Mouse (Mus musculus) thymus, adult 2 months (tissue): ENCODE results near the gene Chia1. TPM values are rescaled to one million over a fixed set of nuclear protein-coding genes. Genes with fewer than 3 reads are reported as not detected.
"Not testable (repeated sequence)": the region's sequence is repeated elsewhere in the genome, so short reads cannot be mapped to it uniquely, and the experiment has no call there.

Source experiments
- DNase-seq: peaks from one replicate; pipeline ENCODE4 v3.0.0; 2021
- H3K27ac ChIP-seq: fragments of 200-500 bp; 2 replicates; pipeline ENCODE4 v1.5.1; 2012; ENCODE audit warnings: low read length, control low read depth; ENCODE audit not compliant: control insufficient read depth, insufficient read depth
- H3K27me3 ChIP-seq: fragments of 200-500 bp; 2 replicates; pipeline ENCODE4 v1.6.1; 2012; ENCODE audit warnings: mild to moderate bottlenecking, low read length, moderate library complexity, mixed read lengths; ENCODE audit not compliant: control insufficient read depth, insufficient read depth
- H3K36me3 ChIP-seq: fragments of 200-500 bp; 2 replicates; pipeline ENCODE4 v1.6.1; 2012; ENCODE audit warnings: mild to moderate bottlenecking, low read length, moderate library complexity; ENCODE audit not compliant: control insufficient read depth, insufficient read depth
- H3K4me1 ChIP-seq: fragments of 200-500 bp; replicated peaks from 2 replicates; pipeline ENCODE4 v1.6.1; 2012; ENCODE audit warnings: low read length; ENCODE audit not compliant: control insufficient read depth, insufficient read depth
- H3K4me3 ChIP-seq: fragments of 200-500 bp; 2 replicates; pipeline ENCODE4 v1.5.1; 2012; ENCODE audit warnings: mild to moderate bottlenecking, low read length, control low read depth, moderate library complexity; ENCODE audit not compliant: control insufficient read depth, insufficient read depth
- CTCF ChIP-seq: fragments of 200-500 bp; IDR thresholded peaks from 2 replicates; pipeline ENCODE4 v1.5.1; 2012; ENCODE audit warnings: mild to moderate bottlenecking, control low read depth, low read length, moderate library complexity, borderline replicate concordance; ENCODE audit not compliant: control insufficient read depth, poor library complexity, insufficient read depth; ENCODE audit errors: extremely low read depth
- POLR2A ChIP-seq: fragments of 200-500 bp; IDR thresholded peaks from 2 replicates; pipeline ENCODE4 v1.6.1; 2012; ENCODE audit warnings: mild to moderate bottlenecking, low read length, control low read depth, moderate library complexity; ENCODE audit not compliant: control insufficient read depth, poor library complexity, insufficient read depth; ENCODE audit errors: extremely low read depth
- WGBS: fragments of 180-500 bp; shearing (Covaris S2); methylation state at CpG from one replicate; pipeline ENCODE4 v1.1.7; 2018; 5-methylcytosine and 5-hydroxymethylcytosine counted together
- polyA plus RNA-seq: library from polyadenylated mRNA; depleted of rRNA; stranded (reverse); fragments of >200 nt; gene quantifications from 2 replicates; pipeline ENCODE4 v1.2.3, GENCODE M21; 2012

The Chia1 gene
- polyA plus RNA-seq, 1 experiment: 0.20 TPM

- WGBS: 96% methylated on average over 10 of the region's 10 CpGs
- no peak for DNase-seq
Observed at GRCm38 (mm10) chr3:106144081-106144480, 31.1 kb downstream of the Chia1 start.

GRCm38 (mm10) chr3:106154413-106154812 lies 41.4 kb downstream of the Chia1 start:
- no peak for DNase-seq

More at GRCm38 (mm10) chr3:106144081-106144480, 31.1 kb downstream of the Chia1 start:
- TF ChIP-seq CTCF (no peak), POLR2A (no peak)
- H3K4me1 ChIP-seq: no peaks in the 10 kb centered on the region
- no peak overlapping the region for H3K27ac ChIP-seq
- no peaks in the 10 kb centered on the region for H3K27me3 ChIP-seq
- H3K4me3 ChIP-seq: no peak overlapping the region
- no peaks in the 10 kb centered on the region for H3K36me3 ChIP-seq

GRCm38 (mm10) chr3:106167464-106167863 lies 54.4 kb downstream of the Chia1 start, which contains the start of gene Chil3:
TSS of gene Chil3 (minus strand) at chr3:106167564.
- Histone ChIP-seq H3K27me3 (no peaks in the 10 kb centered on the region), H3K4me3 (no peak within 1 kb of the TSS)
- TF ChIP-seq CTCF (no peak), POLR2A (no peak)

More at GRCm38 (mm10) chr3:106154413-106154812, 41.4 kb downstream of the Chia1 start:
- TF ChIP-seq CTCF (no peak), POLR2A (no peak)
- 89% methylated on average over 2 of the region's 2 CpGs for WGBS
- no peak overlapping the region for H3K27ac ChIP-seq
- H3K36me3 ChIP-seq: no peaks in the 10 kb centered on the region
- H3K27me3 ChIP-seq: no peaks in the 10 kb centered on the region
- H3K4me3 ChIP-seq: no peak overlapping the region
- no peaks in the 10 kb centered on the region for H3K4me1 ChIP-seq

GRCm38 (mm10) chr3:106170522-106171053 lies 57.6 kb downstream of the Chia1 start:
- TF ChIP-seq POLR2A: no peak
- no peak for TF ChIP-seq CTCF
- Histone ChIP-seq H3K4me1 (no peaks in the 10 kb centered on the region), H3K36me3 (no peaks in the 10 kb centered on the region), H3K27me3 (no peaks in the 10 kb centered on the region), H3K27ac (no peak overlapping the region), H3K4me3 (no peak overlapping the region)
- 62% methylated on average over 1 of the region's 1 CpGs for WGBS
- no peak for DNase-seq

More at GRCm38 (mm10) chr3:106167464-106167863, 54.4 kb downstream of the Chia1 start, which contains the start of gene Chil3:
- no peak for DNase-seq
- Histone ChIP-seq H3K4me1 (no peaks in the 10 kb centered on the region), H3K36me3 (no peaks in the 10 kb centered on the region), H3K27ac (no peak within 1 kb of the TSS)
- WGBS: 86% methylated on average over 3 of the region's 3 CpGs

- 89% methylated on average over 1 of the region's 1 CpGs for whole genome bisulfite sequencing
- Histone ChIP-seq H3K4me3 (no peak overlapping the region), H3K27ac (no peak overlapping the region), H3K36me3 (no peaks in the 10 kb centered on the region), H3K4me1 (no peaks in the 10 kb centered on the region), H3K27me3 (no peaks in the 10 kb centered on the region)
- no peak for DNase-seq
- TF ChIP-seq POLR2A (no peak), CTCF (no peak)
Observed at GRCm38 (mm10) chr3:106171135-106171731, 58.2 kb downstream of the Chia1 start.

GRCm38 (mm10) chr3:106172506-106172905 lies 59.5 kb downstream of the Chia1 start:
- H3K4me1 ChIP-seq, H3K27me3 ChIP-seq, H3K4me3 ChIP-seq, H3K27ac ChIP-seq, DNase-seq, H3K36me3 ChIP-seq: not testable (repeated sequence)
- 80% methylated on average over 2 of the region's 2 CpGs for WGBS

GRCm38 (mm10) chr3:106174971-106175370 lies 61.9 kb downstream of the Chia1 start:
- WGBS: 2% methylated on average over 2 of the region's 2 CpGs
- H3K27me3 ChIP-seq, H3K4me1 ChIP-seq, H3K27ac ChIP-seq, DNase-seq, H3K4me3 ChIP-seq, H3K36me3 ChIP-seq: not testable (repeated sequence)
